Mouse (Mus musculus) embryonic fibroblast, embryonic 13.5 days (primary cell): ENCODE results near the gene Tesmin.

Source experiments
- CTCF ChIP-seq: IDR thresholded peaks from 2 replicates; pipeline ENCODE4 v1.5.1; 2011; ENCODE audit warnings: mild to moderate bottlenecking, control low read depth, low read length, moderate library complexity, borderline replicate concordance; ENCODE audit not compliant: insufficient read depth
- POLR2A ChIP-seq: IDR thresholded peaks from 2 replicates; pipeline ENCODE4 v1.6.1; 2011; ENCODE audit warnings: low read depth, mild to moderate bottlenecking, control low read depth, low read length, moderate library complexity

DNA sequence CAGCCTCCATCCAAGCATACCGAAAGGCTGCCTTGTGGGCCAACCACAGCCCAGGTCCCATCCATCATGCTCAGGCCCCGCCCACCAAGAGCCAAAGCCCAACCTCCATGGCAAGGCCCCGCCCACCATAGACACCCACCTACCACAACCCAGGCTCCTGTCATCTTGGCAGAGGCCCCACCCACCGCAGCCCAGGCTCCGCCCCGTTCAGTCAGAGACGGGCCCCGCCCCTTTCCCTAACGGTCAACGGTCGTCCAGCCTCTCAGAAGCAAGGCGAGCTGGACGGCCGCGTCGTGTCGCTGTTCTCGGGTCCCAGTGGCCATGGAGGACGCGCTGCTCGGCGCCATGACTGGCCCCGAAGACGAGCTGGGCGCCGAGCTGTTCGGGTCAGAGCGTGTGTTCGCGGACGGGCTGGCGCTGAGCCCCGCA, at the start of gene Tesmin:
- TF ChIP-seq POLR2A (no peak; the same call in 1 of the 2 replicates), CTCF (peak; percentile 61; the same call in 1 of the 2 replicates)
